In genomic region chr3:116009622-116010344, GRCm38 (mm10) we compare ENCODE assay signal across 15 mouse cellular contexts. TPM values are rescaled to one million over a fixed set of nuclear protein-coding genes. Genes with fewer than 3 reads are reported as not detected.
A peak's percentile ranks its signal among the peaks of the same experiment; 100 is the strongest.
DNase-seq lines count a peak whose midpoint lies in the region; ATAC-seq lines count a peak whose summit lies in the region.
"Had no signal": no experiment of that assay in that cellular context is flagged by ENCODE, and none has a peak within 500 bp of the region (broad histone marks: within the 10 kb centered on the region; RNA-seq: fewer than 3 reads in every experiment).

No protein-coding gene starts in this region.

- ATAC-seq in hindbrain, embryonic 12.5 days (ENCODE audit: low FRiP score), result no peak
- ATAC-seq in midbrain, embryonic 15.5 days (replicated peaks), result no peak
- ATAC-seq: lung, postnatal 0 days; Patski had no signal

- H3K27ac ChIP-seq in hindbrain, embryonic 12.5 days, result no peak overlapping the region
- no peak overlapping the region for H3K27ac ChIP-seq in hindbrain, embryonic 10.5 days
- H3K27ac ChIP-seq in midbrain, embryonic 15.5 days, result no peak overlapping the region
- H3K27ac ChIP-seq: heart, embryonic 15.5 days had no signal

- H3K36me3 ChIP-seq in hindbrain, embryonic 12.5 days, result peaks cover 3% of the 10 kb centered on the region; the same call in 1 of the 2 replicates
- peaks cover 8% of the 10 kb centered on the region for H3K36me3 ChIP-seq in hindbrain, embryonic 10.5 days
- H3K36me3 ChIP-seq in midbrain, embryonic 15.5 days (replicated peaks), result no peaks in the 10 kb centered on the region

- H3K27me3 ChIP-seq in hindbrain, embryonic 12.5 days, result no peaks in the 10 kb centered on the region
- no peaks in the 10 kb centered on the region for H3K27me3 ChIP-seq in hindbrain, embryonic 10.5 days (ENCODE audit: insufficient read depth, poor library complexity, severe bottlenecking)
- H3K27me3 ChIP-seq in midbrain, embryonic 15.5 days (replicated peaks), result no peaks in the 10 kb centered on the region
- H3K27me3 ChIP-seq: heart, embryonic 15.5 days; Patski had no signal

- H3K4me2 ChIP-seq in hindbrain, embryonic 12.5 days (replicated peaks), result peak overlapping the region; percentile 96
- peak overlapping the region; percentile 66 for H3K4me2 ChIP-seq in midbrain, embryonic 15.5 days

- DNase-seq in hindbrain, embryonic 10.5 days (ENCODE audit: low spot score), result no peak
- peak; percentile 86 for DNase-seq in brain, adult 2 months (ENCODE audit: low read depth, low spot score)
- DNase-seq in cerebellum, postnatal 10 days, result peak; percentile 18 to 36
- DNase-seq in frontal cortex, postnatal 14 days (ENCODE audit: low spot score in 2 of 2), result no peak
- no peak for DNase-seq in spleen, postnatal 4 days (ENCODE audit: low spot score in 2 of 2)
- DNase-seq: gastrocnemius, postnatal 10 days; kidney, postnatal 14 days; layer of hippocampus, postnatal 36 days; thymus, postnatal 4 days had no signal

- peaks cover 25% of the 10 kb centered on the region for H3K4me1 ChIP-seq in hindbrain, embryonic 12.5 days
- H3K4me1 ChIP-seq in hindbrain, embryonic 10.5 days (replicated peaks), result peaks cover 36% of the 10 kb centered on the region
- peaks cover 33% of the 10 kb centered on the region for H3K4me1 ChIP-seq in midbrain, embryonic 15.5 days

- 85% methylated on average over 17 of the region's 17 CpGs for WGBS in hindbrain, embryonic 12.5 days
- 91% methylated on average over 17 of the region's 17 CpGs for WGBS in hindbrain, embryonic 10.5 days
- 77% methylated on average over 17 of the region's 17 CpGs for WGBS in midbrain, embryonic 15.5 days

- H3K9me3 ChIP-seq in hindbrain, embryonic 12.5 days (replicated peaks), result no peaks in the 10 kb centered on the region
- H3K9me3 ChIP-seq in hindbrain, embryonic 10.5 days, result no peaks in the 10 kb centered on the region
- H3K9me3 ChIP-seq in midbrain, embryonic 15.5 days, result no peaks in the 10 kb centered on the region
- H3K9me3 ChIP-seq: heart, embryonic 15.5 days had no signal

- H3K4me3 ChIP-seq in hindbrain, embryonic 12.5 days, result no peak overlapping the region
- no peak overlapping the region; the same call in 1 of the 2 replicates for H3K4me3 ChIP-seq in hindbrain, embryonic 10.5 days
- peak overlapping the region; percentile 98 for H3K4me3 ChIP-seq in midbrain, embryonic 15.5 days
- H3K4me3 ChIP-seq: erythroblast, embryonic 14.5 days had no signal

- no peak overlapping the region for H3K9ac ChIP-seq in hindbrain, embryonic 12.5 days
- H3K9ac ChIP-seq in midbrain, embryonic 15.5 days, result no peak overlapping the region
- H3K9ac ChIP-seq: heart, embryonic 15.5 days had no signal

RNA-seq across cellular contexts. Expression of gene Extl2, which starts 2.5 kb away (rescaled TPM):
- polyA plus RNA-seq in hindbrain, embryonic 12.5 days (2016; fragmentation: Nextera tagmentation; extraction: Ambion mirVana), result 27.5 and 30.9 TPM in 2 replicates
- polyA plus RNA-seq in hindbrain, embryonic 10.5 days (2016; fragmentation: Nextera tagmentation; extraction: Ambion mirVana), result 20.7 and 23.6 TPM in 2 replicates
- polyA plus RNA-seq in midbrain, embryonic 15.5 days (2015; fragmentation: Nextera tagmentation; extraction: Ambion mirVana), result 24.0 and 25.8 TPM in 2 replicates
- polyA plus RNA-seq: erythroblast, embryonic 14.5 days had no signal

RNA-seq across cellular contexts. Expression of gene Slc30a7, which starts 2.6 kb away (rescaled TPM):
- 25.5 and 26.6 TPM in 2 replicates for polyA plus RNA-seq in hindbrain, embryonic 12.5 days (2016; fragmentation: Nextera tagmentation; extraction: Ambion mirVana)
- 21.0 and 26.4 TPM in 2 replicates for polyA plus RNA-seq in hindbrain, embryonic 10.5 days (2016; fragmentation: Nextera tagmentation; extraction: Ambion mirVana)
- 16.1 and 16.8 TPM in 2 replicates for polyA plus RNA-seq in midbrain, embryonic 15.5 days (2015; fragmentation: Nextera tagmentation; extraction: Ambion mirVana)

Comparison
In these comparisons a context has a peak if more than half of its experiments do, and no peak if none do; other contexts are left out.
1. DNase-seq: peak in brain, adult 2 months (single experiment) and cerebellum, postnatal 10 days (2 of 2); none in hindbrain, embryonic 10.5 days (single experiment), frontal cortex, postnatal 14 days (0 of 2) and spleen, postnatal 4 days (0 of 2).